Mouse (Mus musculus): ENCODE measurements around the gene Fam83g.
A peak's percentile ranks its signal among the peaks of the same experiment; 100 is the strongest.

GRCm38 (mm10) chr11:61714346-61715117 is 30.6 kb downstream of the Fam83g start:
- TF ChIP-seq CTCF (IDR thresholded peaks at IDR 0.05; ENCODE audit: low read depth, low read length) = peak; percentile 81
- TF ChIP-seq POLR2A (IDR thresholded peaks at IDR 0.05; ENCODE audit: extremely low read depth, insufficient read depth, low read length) = no peak
